Mouse (Mus musculus) hindbrain, embryonic 14.5 days (tissue): ENCODE measurements around the gene Kpna7. TPM values are rescaled to one million over a fixed set of nuclear protein-coding genes. Genes with fewer than 3 reads are reported as not detected.

ENCODE experiments used
- ATAC-seq: fragments of 200-750 bp; cut with Nextera tagmentation; 2 replicates; pipeline ENCODE4 v1.8.0; 2017; ENCODE audit warnings: moderate number of reproducible peaks, mild to moderate bottlenecking, moderate TSS enrichment, moderate library complexity; ENCODE audit not compliant: low FRiP score
- DNase-seq: peaks from one replicate; pipeline ENCODE4 v3.0.0-alpha.2; 2015; ENCODE audit warnings: low spot score
- H3K27ac ChIP-seq: fragments of 300-500 bp; sonication (generic); 2 replicates; pipeline ENCODE4 v1.5.1; 2014; ENCODE audit warnings: mild to moderate bottlenecking, moderate library complexity
- H3K27me3 ChIP-seq: fragments of 300-500 bp; sonication (generic); 2 replicates; pipeline ENCODE4 v1.6.1; 2014; ENCODE audit warnings: mild to moderate bottlenecking, low read length, mixed read lengths; ENCODE audit not compliant: control insufficient read depth, insufficient read depth
- H3K36me3 ChIP-seq: fragments of 300-500 bp; sonication (generic); replicated peaks from 2 replicates; pipeline ENCODE4 v1.6.1; 2014; ENCODE audit not compliant: control insufficient read depth, insufficient read depth
- H3K4me1 ChIP-seq: fragments of 300-500 bp; sonication (generic); replicated peaks from 2 replicates; pipeline ENCODE4 v1.6.1; 2014; ENCODE audit warnings: antibody characterized with exemption, low read length, mixed read lengths; ENCODE audit not compliant: control insufficient read depth, insufficient read depth
- H3K4me2 ChIP-seq: fragments of 300-500 bp; sonication (generic); replicated peaks from 2 replicates; pipeline ENCODE4 v1.6.1; 2014; ENCODE audit warnings: mild to moderate bottlenecking, moderate library complexity
- H3K4me3 ChIP-seq: fragments of 300-500 bp; sonication (generic); replicated peaks from 2 replicates; pipeline ENCODE4 v1.5.1; 2014; ENCODE audit warnings: mild to moderate bottlenecking, low read length
- H3K9ac ChIP-seq: fragments of 300-500 bp; sonication (generic); 2 replicates; pipeline ENCODE4 v1.6.1; 2014
- H3K9me3 ChIP-seq: fragments of 300-500 bp; sonication (generic); 2 replicates; pipeline ENCODE4 v1.6.1; 2016; ENCODE audit warnings: low read length; ENCODE audit not compliant: control insufficient read depth
- WGBS: fragments of 180-500 bp; shearing (Covaris S2); extraction: QIAGEN DNeasy Blood & Tissue Kit; methylation state at CpG from one replicate; pipeline ENCODE4 v1.1.7; 2014; 5-methylcytosine and 5-hydroxymethylcytosine counted together
- polyA plus RNA-seq: library from polyadenylated mRNA; unstranded; fragments of >200 nt; fragmentation: Nextera tagmentation; extraction: Ambion mirVana; gene quantifications from 2 replicates; pipeline ENCODE4 v1.2.1, GENCODE M21; 2014

The Kpna7 gene
- polyA plus RNA-seq, 1 experiment from 2014 or later, result not detected

DNA sequence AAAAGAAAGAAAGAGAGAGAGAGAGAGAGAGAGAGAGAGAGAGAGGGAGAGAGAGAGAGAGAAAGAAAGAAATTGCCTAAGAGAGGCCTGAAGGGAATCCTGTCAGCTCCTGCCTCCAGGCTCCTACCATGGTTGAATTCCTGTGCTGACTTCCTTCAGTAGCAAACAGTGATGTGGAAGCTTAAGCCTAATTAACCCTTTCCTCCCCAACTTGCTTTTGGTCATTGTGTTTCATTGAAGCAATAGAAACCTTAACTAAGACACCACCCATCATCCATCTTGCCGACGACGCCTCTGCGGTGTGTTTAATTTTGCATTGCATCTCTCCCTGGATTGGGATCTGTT, 94.8 kb downstream of the Kpna7 start:
- Histone ChIP-seq H3K27me3 (no peaks in the 10 kb centered on the region), H3K27ac (no peak overlapping the region), H3K36me3 (no peaks in the 10 kb centered on the region), H3K9me3 (no peaks in the 10 kb centered on the region), H3K9ac (no peak overlapping the region), H3K4me1 (no peaks in the 10 kb centered on the region), H3K4me3 (no peak overlapping the region), H3K4me2 (no peak overlapping the region)
- ATAC-seq, result no peak
- DNase-seq, result peak; percentile 35
- WGBS, result 89% methylated on average over 4 of the region's 4 CpGs

- Histone ChIP-seq H3K9ac (no peak overlapping the region), H3K27me3 (no peaks in the 10 kb centered on the region), H3K9me3 (no peaks in the 10 kb centered on the region)
These were observed 95.3 kb downstream of the Kpna7 start for GRCm38 (mm10) chr5:144988340-144989060.

GRCm38 (mm10) chr5:144987561-144987960, 96.3 kb downstream of the Kpna7 start:
- Histone ChIP-seq H3K4me3 (no peak overlapping the region), H3K27ac (no peak overlapping the region), H3K27me3 (no peaks in the 10 kb centered on the region), H3K9me3 (no peaks in the 10 kb centered on the region), H3K36me3 (no peaks in the 10 kb centered on the region), H3K4me1 (no peaks in the 10 kb centered on the region), H3K4me2 (no peak overlapping the region), H3K9ac (no peak overlapping the region)
- DNase-seq, result no peak
- no peak for ATAC-seq
- 91% methylated on average over 13 of the region's 13 CpGs for WGBS

More at GRCm38 (mm10) chr5:144988340-144989060, 95.3 kb downstream of the Kpna7 start:
- peak; percentile 62 for DNase-seq
- 54% methylated on average over 9 of the region's 9 CpGs for WGBS
- H3K4me3 ChIP-seq, result no peak overlapping the region
- ATAC-seq, result no peak
- no peak overlapping the region for H3K27ac ChIP-seq
- H3K36me3 ChIP-seq, result no peaks in the 10 kb centered on the region
- H3K4me2 ChIP-seq, result no peak overlapping the region
- no peaks in the 10 kb centered on the region for H3K4me1 ChIP-seq

- DNase-seq (no peak), ATAC-seq (no peak)
- WGBS, result 91% methylated on average over 5 of the region's 5 CpGs
- no peak overlapping the region for H3K4me2 ChIP-seq
- no peaks in the 10 kb centered on the region for H3K36me3 ChIP-seq
- H3K9me3 ChIP-seq, result no peaks in the 10 kb centered on the region
- no peaks in the 10 kb centered on the region for H3K27me3 ChIP-seq
- no peak overlapping the region for H3K9ac ChIP-seq
- H3K27ac ChIP-seq, result no peak overlapping the region
- H3K4me1 ChIP-seq, result no peaks in the 10 kb centered on the region
- no peak overlapping the region for H3K4me3 ChIP-seq
These were observed 99.0 kb downstream of the Kpna7 start for GRCm38 (mm10) chr5:144984839-144985238.

DNA sequence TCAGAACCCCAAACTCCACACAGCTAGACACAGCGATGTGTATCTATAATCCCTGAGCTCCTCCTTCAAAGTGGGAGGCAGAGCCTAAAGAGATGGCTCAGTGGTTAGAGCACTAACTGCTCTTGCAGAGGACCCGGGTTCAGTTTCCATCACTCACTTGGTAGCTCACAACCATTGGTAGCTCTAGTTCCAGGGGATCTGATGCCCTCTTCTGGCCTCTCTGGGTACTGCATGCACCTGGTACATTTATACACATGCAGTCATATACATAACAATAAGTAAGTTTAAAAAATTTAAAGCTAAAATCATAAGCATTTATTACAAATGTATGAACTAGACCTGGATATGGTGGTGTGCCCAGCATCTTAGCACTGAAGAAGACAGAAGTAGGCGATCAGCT, 100.6 kb downstream of the Kpna7 start:
- Histone ChIP-seq H3K27ac (no peak overlapping the region), H3K27me3 (no peaks in the 10 kb centered on the region), H3K9me3 (no peaks in the 10 kb centered on the region), H3K36me3 (no peaks in the 10 kb centered on the region), H3K4me3 (no peak overlapping the region), H3K4me2 (no peak overlapping the region), H3K9ac (no peak overlapping the region), H3K4me1 (no peaks in the 10 kb centered on the region)
- ATAC-seq (no peak), DNase-seq (no peak)
- 94% methylated on average over 3 of the region's 3 CpGs for WGBS

GRCm38 (mm10) chr5:144979110-144979509, 104.7 kb downstream of the Kpna7 start:
- H3K9me3 ChIP-seq, result no peaks in the 10 kb centered on the region
- no peak for DNase-seq
- H3K4me2 ChIP-seq, result no peak overlapping the region
- no peak overlapping the region for H3K27ac ChIP-seq
- ATAC-seq, result no peak
- H3K4me1 ChIP-seq, result no peaks in the 10 kb centered on the region
- whole genome bisulfite sequencing, result 91% methylated on average over 6 of the region's 6 CpGs
- no peaks in the 10 kb centered on the region for H3K36me3 ChIP-seq
- no peak overlapping the region for H3K4me3 ChIP-seq
- no peaks in the 10 kb centered on the region for H3K27me3 ChIP-seq
- no peak overlapping the region for H3K9ac ChIP-seq

- Histone ChIP-seq H3K36me3 (no peaks in the 10 kb centered on the region), H3K27me3 (no peaks in the 10 kb centered on the region), H3K27ac (no peak overlapping the region), H3K9ac (no peak overlapping the region), H3K4me2 (no peak overlapping the region), H3K4me1 (no peaks in the 10 kb centered on the region), H3K4me3 (no peak overlapping the region), H3K9me3 (no peaks in the 10 kb centered on the region)
- WGBS, result 79% methylated on average over 10 of the region's 10 CpGs
- DNase-seq, result no peak
- no peak for ATAC-seq
These were observed 105.2 kb downstream of the Kpna7 start for GRCm38 (mm10) chr5:144978533-144979107.

DNA sequence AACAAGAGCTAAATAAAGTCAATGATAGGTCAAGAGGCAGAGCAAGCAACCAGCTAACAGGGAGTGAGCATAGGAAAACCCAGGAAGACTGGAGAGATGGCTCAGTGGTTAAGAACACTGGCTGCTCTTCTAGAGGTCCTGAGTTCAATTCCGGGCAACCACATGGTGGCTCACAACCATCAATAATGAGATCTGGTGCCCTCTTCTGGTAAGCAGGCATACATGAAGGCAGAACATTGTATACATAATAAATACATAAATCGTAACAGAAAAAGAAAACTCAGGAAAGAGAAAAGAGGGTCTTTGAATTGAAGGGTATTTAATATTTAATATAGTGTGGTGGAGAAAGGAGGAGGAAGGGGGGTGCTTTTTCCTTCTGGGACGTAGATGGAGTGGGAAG, 112.6 kb downstream of the Kpna7 start:
- ATAC-seq, result no peak
- H3K4me3 ChIP-seq, result no peak overlapping the region
- 94% methylated on average over 3 of the region's 3 CpGs for WGBS
- H3K36me3 ChIP-seq, result no peaks in the 10 kb centered on the region
- no peak overlapping the region for H3K9ac ChIP-seq
- no peak overlapping the region for H3K27ac ChIP-seq
- no peaks in the 10 kb centered on the region; the same call in 1 of the 2 replicates for H3K4me1 ChIP-seq
- DNase-seq, result no peak
- no peaks in the 10 kb centered on the region for H3K27me3 ChIP-seq
- H3K4me2 ChIP-seq, result no peak overlapping the region
- no peaks in the 10 kb centered on the region for H3K9me3 ChIP-seq

- peak within 1 kb of the TSS; percentile 79 for H3K4me2 ChIP-seq
- no peaks in the 10 kb centered on the region for H3K27me3 ChIP-seq
- peak within 1 kb of the TSS; percentile 94 for H3K4me3 ChIP-seq
- H3K9ac ChIP-seq, result peak within 1 kb of the TSS; percentile 99
- ATAC-seq (peak; percentile 70), DNase-seq (peak; percentile 96)
- no peaks in the 10 kb centered on the region for H3K36me3 ChIP-seq
- H3K9me3 ChIP-seq, result no peaks in the 10 kb centered on the region
- H3K27ac ChIP-seq, result peak within 1 kb of the TSS; percentile 92
- H3K4me1 ChIP-seq, result peaks cover 31% of the 10 kb centered on the region
- WGBS, result under 1% methylated on average over 68 of the region's 89 CpGs
These were observed 118.0 kb downstream of the Kpna7 start, which contains the start of gene Smurf1 for GRCm38 (mm10) chr5:144965639-144966351. TSS of gene Smurf1 (minus strand) at chr5:144965847.
